Mouse (Mus musculus) C2C12 (cell line): Measurements from ENCODE around the gene Tmem132a. TPM values are rescaled to one million over a fixed set of nuclear protein-coding genes. Genes with fewer than 3 reads are reported as not detected.

Experiments used
- H3K27me3 ChIP-seq: one replicate; pipeline ENCODE4 v1.6.1; 2011; ENCODE audit not compliant: control insufficient read depth, insufficient read depth, insufficient read length
- H3K36me3 ChIP-seq: one replicate; pipeline ENCODE4 v1.6.1; 2011; ENCODE audit not compliant: control insufficient read depth, insufficient read depth
- H3K4me3 ChIP-seq: one replicate; pipeline ENCODE4 v1.5.1; 2011; ENCODE audit warnings: mild to moderate bottlenecking, control low read depth; ENCODE audit not compliant: poor library complexity, insufficient read depth, severe bottlenecking
- H3K79me2 ChIP-seq: one replicate; pipeline ENCODE4 v1.6.1; 2011; ENCODE audit not compliant: control insufficient read depth, insufficient read depth
- H3K79me3 ChIP-seq: one replicate; pipeline ENCODE4 v1.6.1; 2011; ENCODE audit warnings: low read depth, control low read depth
- H3ac ChIP-seq: one replicate; pipeline ENCODE3; 2011; ENCODE audit warnings: low read depth; ENCODE audit not compliant: control insufficient read depth, insufficient read length
- CEBPB ChIP-seq: IDR thresholded peaks from one replicate; pipeline ENCODE4 v1.6.1; 2011; ENCODE audit warnings: low read depth, mild to moderate bottlenecking, control low read depth, moderate library complexity
- CTCF ChIP-seq: IDR thresholded peaks from one replicate; pipeline ENCODE4 v1.5.1; 2011; ENCODE audit not compliant: control insufficient read depth, insufficient read depth, insufficient read length
- FOSL1 ChIP-seq: IDR thresholded peaks from one replicate; pipeline ENCODE4 v1.8.0; 2011; ENCODE audit warnings: mild to moderate bottlenecking, low read length; ENCODE audit not compliant: poor library complexity, insufficient read depth, severe bottlenecking
- MAX ChIP-seq: IDR thresholded peaks from one replicate; pipeline ENCODE4 v1.6.1; 2011; ENCODE audit warnings: mild to moderate bottlenecking, control low read depth
- MYOD1 ChIP-seq: IDR thresholded peaks from one replicate; pipeline ENCODE4 v1.6.1; 2011; ENCODE audit warnings: low read depth; ENCODE audit not compliant: control insufficient read depth, insufficient read length
- MYOG ChIP-seq: IDR thresholded peaks from one replicate; pipeline ENCODE4 v1.6.1; 2011; ENCODE audit not compliant: control insufficient read depth, insufficient read length; ENCODE audit errors: extremely low read depth
- USF1 ChIP-seq: IDR thresholded peaks from one replicate; pipeline ENCODE4 v1.6.1; 2011; ENCODE audit warnings: low read depth, mild to moderate bottlenecking, control low read depth, moderate library complexity
- polyA plus RNA-seq: library from polyadenylated mRNA; unstranded; fragments of >200 nt; fragmentation: generic; extraction: Trizol; gene quantifications from one replicate; pipeline ENCODE4 v1.2.1, GENCODE M21; 2012; ENCODE audit warnings: missing spikeins

The Tmem132a gene
- polyA plus RNA-seq, 1 experiment = 130 TPM

DNA sequence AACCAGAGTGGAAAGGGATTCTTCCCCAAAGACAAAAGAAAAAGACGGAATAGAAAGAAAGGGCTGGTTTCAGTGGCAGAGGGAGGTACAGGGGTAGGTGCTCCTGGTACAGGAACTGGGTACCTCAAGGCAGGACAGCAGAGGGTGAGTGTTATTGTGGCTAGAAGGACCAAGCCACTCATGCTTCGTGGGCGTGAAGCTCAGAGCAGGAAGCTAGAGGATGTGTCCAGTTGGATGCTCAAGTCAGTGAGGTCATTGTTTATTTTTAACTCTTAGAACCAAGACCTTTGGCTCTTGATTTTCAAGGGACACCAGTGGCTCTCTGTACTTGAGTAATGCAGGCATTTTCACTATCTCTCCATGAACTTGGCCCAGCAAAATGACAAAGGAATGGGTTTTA lies 37.7 kb downstream of the Tmem132a start:
- Histone ChIP-seq H3K4me3 (no peak overlapping the region), H3ac (no peak overlapping the region), H3K36me3 (no peaks in the 10 kb centered on the region), H3K27me3 (no peaks in the 10 kb centered on the region), H3K79me3 (no peaks in the 10 kb centered on the region), H3K79me2 (no peaks in the 10 kb centered on the region)
- no peak for TF ChIP-seq CEBPB
- no peak for TF ChIP-seq USF1
- TF ChIP-seq FOSL1 = no peak
- TF ChIP-seq MYOD1 = no peak

DNA sequence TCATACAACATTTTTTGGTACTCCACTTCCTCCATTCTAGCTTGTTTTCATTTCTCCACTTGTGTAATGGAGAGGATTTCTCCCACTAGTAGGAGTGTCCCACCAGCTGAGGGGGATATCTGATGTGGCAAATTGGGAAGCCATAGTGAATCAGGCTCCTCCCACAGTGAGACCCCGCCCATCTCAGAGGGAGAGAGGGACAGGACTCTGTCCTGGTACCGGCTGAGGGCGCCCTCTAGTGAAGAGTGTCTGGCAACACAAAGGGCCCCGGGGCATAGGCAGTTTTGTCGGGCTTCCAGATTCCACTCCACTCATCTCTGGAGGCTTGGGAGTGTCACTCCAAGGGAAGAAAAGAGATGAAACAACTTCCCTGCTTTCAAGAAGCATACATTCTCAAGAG lies 38.3 kb downstream of the Tmem132a start:
- peak; percentile 54 for TF ChIP-seq CTCF
- TF ChIP-seq MAX = no peak
- Histone ChIP-seq H3K79me3 (no peaks in the 10 kb centered on the region), H3K36me3 (no peaks in the 10 kb centered on the region), H3K79me2 (no peaks in the 10 kb centered on the region), H3ac (no peak overlapping the region), H3K27me3 (no peaks in the 10 kb centered on the region), H3K4me3 (no peak overlapping the region)

DNA sequence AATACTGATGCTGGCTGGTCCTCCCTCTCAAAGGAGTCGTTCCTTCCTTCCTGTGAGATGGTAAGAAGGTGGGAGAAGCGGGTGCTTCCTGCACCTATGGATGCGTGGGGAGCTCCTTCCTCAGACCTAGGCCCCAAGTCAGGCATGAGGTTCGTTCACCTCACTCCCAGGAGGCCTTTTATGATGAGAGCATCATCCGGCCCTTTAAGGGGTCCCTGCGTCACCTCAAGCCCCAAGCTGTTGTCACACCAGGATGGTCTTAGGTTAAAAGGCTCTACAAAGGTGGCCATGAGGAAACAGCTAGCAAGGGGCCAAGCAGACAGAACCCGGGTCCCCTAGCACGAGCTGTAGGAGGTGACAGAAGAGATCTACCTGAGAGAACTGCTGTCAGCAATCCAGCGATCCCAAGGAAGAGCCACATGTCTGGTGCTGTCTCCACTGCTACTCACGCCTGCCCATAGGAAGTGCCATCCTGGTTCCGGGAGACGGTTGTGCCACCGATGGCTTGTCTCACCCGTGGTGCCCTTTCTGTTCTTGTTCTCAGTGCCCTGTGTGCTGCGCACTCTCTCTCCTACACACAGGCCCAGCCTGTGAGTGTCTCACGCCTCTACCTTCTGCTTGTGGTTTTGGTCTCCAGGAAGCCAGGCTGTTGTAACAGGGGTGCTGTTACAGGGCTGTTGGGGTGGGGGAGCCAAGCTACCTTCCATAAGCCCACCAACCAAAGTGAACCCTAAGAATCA lies 40.1 kb downstream of the Tmem132a start, which contains the start of gene Cd6:
TSS of gene Cd6 (minus strand) at position 623 of the 740 bp plus-strand sequence.
- no peak within 1 kb of the TSS for H3K4me3 ChIP-seq
- H3K27me3 ChIP-seq = no peaks in the 10 kb centered on the region
- no peaks in the 10 kb centered on the region for H3K79me2 ChIP-seq
- H3K79me3 ChIP-seq = no peaks in the 10 kb centered on the region
- no peak for TF ChIP-seq MAX
- TF ChIP-seq CEBPB = no peak
- TF ChIP-seq FOSL1 = no peak
- no peak for TF ChIP-seq USF1
- no peak for TF ChIP-seq CTCF
- no peak for TF ChIP-seq MYOG
- TF ChIP-seq MYOD1 = no peak
- no peaks in the 10 kb centered on the region for H3K36me3 ChIP-seq
- H3ac ChIP-seq = no peak within 1 kb of the TSS

DNA sequence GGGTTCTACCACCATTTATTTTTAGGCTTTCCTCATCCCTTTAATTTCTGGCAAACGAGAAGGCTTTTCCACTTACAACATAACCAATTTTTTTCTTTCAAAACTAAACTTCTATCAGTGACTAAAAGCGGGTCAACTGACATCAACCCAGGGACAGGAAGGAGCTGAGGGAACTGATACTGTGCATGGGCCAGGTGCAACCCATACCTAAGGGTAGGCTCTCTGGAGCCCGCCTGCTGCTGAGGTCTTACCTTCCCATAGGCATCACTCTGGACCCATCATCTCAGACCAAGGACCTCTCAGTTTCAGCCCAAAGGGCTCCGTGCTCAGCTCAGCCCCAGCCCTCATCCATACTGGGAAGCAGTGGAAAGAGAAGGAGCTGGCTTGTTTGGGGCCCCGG lies 41.4 kb downstream of the Tmem132a start:
- no peaks in the 10 kb centered on the region for H3K79me2 ChIP-seq
- no peaks in the 10 kb centered on the region for H3K36me3 ChIP-seq
- H3ac ChIP-seq = no peak overlapping the region
- H3K4me3 ChIP-seq = no peak overlapping the region
- no peak for TF ChIP-seq CTCF
- no peak for TF ChIP-seq FOSL1
- TF ChIP-seq USF1 = no peak
- no peak for TF ChIP-seq MYOD1
- TF ChIP-seq MAX = no peak
- TF ChIP-seq MYOG = no peak
- no peak for TF ChIP-seq CEBPB
- H3K79me3 ChIP-seq = no peaks in the 10 kb centered on the region
- no peaks in the 10 kb centered on the region for H3K27me3 ChIP-seq

DNA sequence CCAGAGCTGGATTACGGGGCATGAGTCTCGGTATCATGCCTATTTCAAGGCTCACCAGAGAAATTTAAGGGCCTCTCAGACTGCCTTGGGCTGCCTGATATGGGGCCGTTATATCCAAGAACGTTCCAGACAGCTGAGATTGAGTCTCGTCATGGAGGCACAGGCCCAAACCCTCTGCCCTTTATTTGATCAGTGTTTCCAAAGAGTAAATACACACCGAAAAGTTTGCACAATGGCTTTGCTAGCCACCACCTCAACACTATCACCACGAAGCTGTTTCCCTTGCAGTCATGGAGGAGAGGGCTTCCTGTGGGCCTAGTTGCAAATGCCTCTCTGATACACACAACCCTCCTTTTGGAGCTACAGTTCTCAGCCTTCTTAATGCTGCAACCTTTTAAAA lies 45.7 kb downstream of the Tmem132a start:
- no peaks in the 10 kb centered on the region for H3K79me3 ChIP-seq
- H3K27me3 ChIP-seq = no peaks in the 10 kb centered on the region
- no peak overlapping the region for H3K4me3 ChIP-seq
- H3K79me2 ChIP-seq = no peaks in the 10 kb centered on the region
- TF ChIP-seq USF1 (no peak), CEBPB (no peak), MAX (no peak), MYOG (no peak), FOSL1 (no peak), MYOD1 (no peak), CTCF (no peak)
- no peaks in the 10 kb centered on the region for H3K36me3 ChIP-seq
- H3ac ChIP-seq = no peak overlapping the region

DNA sequence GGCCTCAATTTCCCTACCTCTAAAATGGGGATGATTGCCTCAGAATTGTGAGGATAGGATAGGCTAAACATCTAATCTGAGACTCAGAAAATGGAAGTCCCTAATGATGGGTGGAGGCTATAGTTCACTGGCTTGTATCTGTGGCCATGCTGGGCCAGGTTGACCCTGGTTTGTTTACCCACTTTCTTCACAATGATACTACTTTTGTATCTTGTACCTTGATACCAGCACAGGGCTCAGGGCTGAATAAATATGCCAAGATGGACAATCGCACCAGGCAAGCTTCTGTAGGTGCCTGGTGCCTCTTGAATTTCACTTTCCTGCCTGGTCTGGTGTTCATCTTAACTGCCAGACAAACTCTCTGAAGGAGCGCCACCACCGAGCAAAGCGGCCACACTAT lies 47.2 kb downstream of the Tmem132a start:
- H3K27me3 ChIP-seq = no peaks in the 10 kb centered on the region
- no peaks in the 10 kb centered on the region for H3K79me3 ChIP-seq
- H3K79me2 ChIP-seq = no peaks in the 10 kb centered on the region
- H3ac ChIP-seq = no peak overlapping the region
- no peak for TF ChIP-seq CTCF
- TF ChIP-seq USF1 = no peak
- TF ChIP-seq MAX = no peak
- TF ChIP-seq CEBPB = no peak
- TF ChIP-seq MYOD1 = no peak
- TF ChIP-seq MYOG = no peak
- TF ChIP-seq FOSL1 = no peak
- H3K36me3 ChIP-seq = no peaks in the 10 kb centered on the region
- H3K4me3 ChIP-seq = no peak overlapping the region
